8 mouse cellular contexts compared by ENCODE assay signal in the genomic region with DNA sequence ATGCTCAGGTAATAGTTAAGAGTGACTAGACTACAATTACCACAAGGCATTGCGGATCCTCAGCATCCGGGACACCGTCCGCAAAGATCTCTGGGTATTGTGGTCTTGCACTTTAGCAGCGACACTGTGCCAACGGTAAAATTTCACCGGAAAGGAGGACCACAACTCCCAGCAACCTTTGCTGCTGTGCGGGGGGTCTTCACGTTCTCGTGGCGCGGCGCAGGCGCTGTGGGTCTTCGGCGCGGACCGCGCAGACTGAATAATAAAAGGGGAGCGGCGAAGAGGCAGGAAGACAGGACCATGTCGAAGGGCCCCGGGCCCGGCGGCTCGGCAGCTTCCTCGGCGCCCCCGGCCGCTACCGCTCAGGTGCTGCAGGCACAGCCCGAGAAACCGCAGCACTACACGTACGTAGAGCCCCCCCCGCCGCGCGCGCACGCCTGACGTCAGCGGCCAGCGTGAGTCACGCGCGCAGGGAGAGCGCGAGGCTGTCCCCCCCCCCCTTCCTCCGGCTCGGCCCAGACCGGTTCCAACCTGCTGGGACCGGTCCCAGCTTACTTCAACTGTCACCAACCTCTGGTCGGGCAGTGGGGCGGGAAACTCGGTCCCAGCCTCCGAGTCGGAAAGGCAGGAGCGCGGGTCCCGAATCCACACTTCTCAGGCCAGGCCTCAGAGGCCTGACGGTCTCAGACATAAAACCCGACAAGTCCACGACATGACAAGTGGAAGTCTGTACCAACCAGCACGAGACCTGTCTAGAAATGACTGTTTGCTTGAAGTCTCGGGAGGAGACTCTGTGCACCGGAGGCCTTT. TPM values are rescaled to one million over a fixed set of nuclear protein-coding genes. Genes with fewer than 3 reads are reported as not detected.
DNase-seq lines count a peak whose midpoint lies in the region; ATAC-seq and TF ChIP-seq lines count a peak whose summit lies in the region.

A gene (plus strand): TSS at position 235 of the 810 bp plus-strand sequence.

- DNase-seq in Patski (ENCODE audit: low read depth, low spot score) = peak; percentile 94
- peak; percentile 99 for DNase-seq in cerebellum, postnatal 14 days
- DNase-seq in frontal cortex, postnatal 14 days (ENCODE audit: low spot score in 2 of 2) = peak; percentile 93 to 98
- peak; percentile 90 to 92 for DNase-seq in layer of hippocampus, postnatal 25 days (ENCODE audit: extremely low spot score in 1 of 2, low spot score in 1 of 2)
- DNase-seq in lung, postnatal 25 days (ENCODE audit: low spot score) = peak; percentile 99
- peak; percentile 99 for DNase-seq in retina, embryonic 14.5 days (ENCODE audit: low spot score)
- DNase-seq in thymus, postnatal 4 days = peak; percentile 96

- in situ Hi-C loops in Patski (cut with MboI; ENCODE audit: low pct_unique_long_range_greater_than_20kb) = no loop called here

- peaks cover 6% of the 10 kb centered on the region; the same call in 1 of the 2 replicates for H3K36me3 ChIP-seq in hindbrain, embryonic 13.5 days

- peak within 1 kb of the TSS; percentile 94 for H3K9ac ChIP-seq in hindbrain, embryonic 13.5 days

- CTCF ChIA-PET in Patski (lab: Charles Lee) = interaction anchor here (1.2 kb wide), 1 partner anchor 16 kb away, joined by 3 read pairs; no protein-coding TSS in a partner anchor

- H3K4me2 ChIP-seq in hindbrain, embryonic 13.5 days = peak within 1 kb of the TSS; percentile 75

- H3K4me3 ChIP-seq in hindbrain, embryonic 13.5 days = peak within 1 kb of the TSS; percentile 65

- no peaks in the 10 kb centered on the region for H3K9me3 ChIP-seq in hindbrain, embryonic 13.5 days

- no peaks in the 10 kb centered on the region for H3K27me3 ChIP-seq in Patski
- no peaks in the 10 kb centered on the region for H3K27me3 ChIP-seq in hindbrain, embryonic 13.5 days

- H3K27ac ChIP-seq in hindbrain, embryonic 13.5 days = peak within 1 kb of the TSS; percentile 100

- H3K4me1 ChIP-seq in hindbrain, embryonic 13.5 days (replicated peaks) = peaks cover 27% of the 10 kb centered on the region

- under 1% methylated on average over 66 of the region's 67 CpGs for whole genome bisulfite sequencing in hindbrain, embryonic 13.5 days

- ATAC-seq in Patski = peak; percentile 80
- ATAC-seq in hindbrain, embryonic 13.5 days (ENCODE audit: low FRiP score) = peak; percentile 95

- TF ChIP-seq CTCF in Patski (IDR thresholded peaks at IDR 0.05) = no peak

- POLR2A ChIA-PET in Patski (lab: Charles Lee) = interaction anchor here (0.6 to 1.5 kb wide), 6 partner anchors 9 to 108 kb away, joined by 3 to 5 read pairs (median 4); no protein-coding TSS in a partner anchor

RNA-seq across cellular contexts. Expression of the gene that starts here (rescaled TPM):
- 24.9 TPM for polyA plus RNA-seq in Patski (2021)
- 33.8 and 37.1 TPM in 2 replicates for polyA plus RNA-seq in hindbrain, embryonic 13.5 days (2015; fragmentation: Nextera tagmentation; extraction: Ambion mirVana)
- total RNA-seq in layer of hippocampus, postnatal 25 days (2021) = 10 to 100 TPM; 19.6 to 23.2 TPM

Comparison
In these comparisons a context has a peak if more than half of its experiments do, and no peak if none do; other contexts are left out.
1. Peak in every context shown above with its lines: DNase-seq, ATAC-seq, H3K4me3 ChIP-seq and H3K27ac ChIP-seq.